Mouse (Mus musculus) lung, adult 2 months (tissue): Measurements from ENCODE around the gene Srgap2.

ENCODE experiments used
- CTCF ChIP-seq: fragments of 200-500 bp; IDR thresholded peaks from 2 replicates; pipeline ENCODE4 v1.5.1; 2011; ENCODE audit warnings: mild to moderate bottlenecking, low read length, control low read depth; ENCODE audit not compliant: insufficient read depth
- POLR2A ChIP-seq: fragments of 200-500 bp; IDR thresholded peaks from 2 replicates; pipeline ENCODE4 v1.6.1; 2011; ENCODE audit warnings: low read depth, mild to moderate bottlenecking, control low read depth, low read length, borderline replicate concordance; ENCODE audit errors: extremely low read depth

DNA sequence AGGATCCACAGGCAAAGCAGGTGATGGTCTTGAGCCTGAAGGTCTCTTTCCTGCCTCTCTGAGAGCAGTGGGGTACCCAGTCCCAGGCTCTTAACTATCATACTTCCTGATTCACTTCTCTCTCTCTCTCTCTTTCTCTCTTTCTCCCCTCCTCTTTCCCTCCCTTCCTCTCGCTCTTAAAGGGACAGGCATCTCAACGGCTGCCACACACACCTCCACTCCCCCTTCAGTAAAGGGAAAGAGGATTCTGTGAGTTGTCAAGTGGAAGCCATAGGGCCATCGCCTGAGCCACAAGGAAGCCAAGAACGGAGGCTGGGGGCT is 247.7 kb downstream of the Srgap2 start, which contains the start of gene Ikbke:
- TF ChIP-seq CTCF, result no peak
- no peak for TF ChIP-seq POLR2A
